Mouse (Mus musculus) CH12.LX (cell line): ENCODE measurements around the gene Bach2.

Source experiments
- CTCF ChIP-seq, 2 experiments: IDR thresholded peaks in 1 of 2; conservative IDR thresholded peaks in 1 of 2; 2 replicates each; pipeline ENCODE4 v1.5.1; 2011 to 2012; ENCODE audit warnings: low read depth in 2 of 2, low read length in 2 of 2, improper control_type of control experiment in 1 of 2, inconsistent platforms in 1 of 2, mild to moderate bottlenecking in 1 of 2, moderate library complexity in 1 of 2
- EP300 ChIP-seq: IDR thresholded peaks from 2 replicates; pipeline ENCODE4 v1.6.1; 2011; ENCODE audit warnings: low read length, improper control_type of control experiment
- GABPA ChIP-seq: IDR thresholded peaks from 2 replicates; pipeline ENCODE4 v1.6.1; 2012; ENCODE audit warnings: low read depth, low read length, improper control_type of control experiment, inconsistent platforms; ENCODE audit not compliant: insufficient replicate concordance
- IRF4 ChIP-seq: IDR thresholded peaks from 2 replicates; pipeline ENCODE4 v1.6.1; 2014; ENCODE audit warnings: low read depth, mild to moderate bottlenecking, inconsistent platforms, low read length, improper control_type of control experiment
- MAZ ChIP-seq: IDR thresholded peaks from 2 replicates; pipeline ENCODE4 v1.6.1; 2012; ENCODE audit warnings: low read depth, mild to moderate bottlenecking, inconsistent platforms, low read length, improper control_type of control experiment, moderate library complexity
- POLR2A ChIP-seq: IDR thresholded peaks from 2 replicates; pipeline ENCODE4 v1.6.1; 2011; ENCODE audit warnings: low read depth, mild to moderate bottlenecking, improper control_type of control experiment, low read length
- RAD21 ChIP-seq: IDR thresholded peaks from 2 replicates; pipeline ENCODE4 v1.6.1; 2011; ENCODE audit warnings: low read depth, mild to moderate bottlenecking, low read length, improper control_type of control experiment, moderate library complexity

DNA sequence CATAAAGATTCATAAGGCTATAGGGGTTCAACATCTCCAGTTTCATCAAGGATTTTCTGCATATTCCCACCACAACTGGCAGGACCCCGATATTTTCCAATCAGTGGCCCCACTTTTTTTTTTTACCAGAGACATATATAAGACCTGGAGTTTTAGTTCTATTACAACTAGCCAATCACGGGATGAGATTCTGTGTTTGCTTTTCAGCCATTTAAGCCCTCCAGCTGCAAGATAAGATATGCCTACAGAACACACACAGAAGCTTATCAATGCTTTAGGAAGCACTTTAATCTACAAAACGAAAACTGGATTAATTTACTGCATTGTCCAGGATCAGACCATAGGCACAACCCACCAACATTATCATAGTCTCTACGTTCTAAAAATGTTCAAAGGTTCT, 33.8 kb upstream of the Bach2 start:
- no peak for TF ChIP-seq EP300
- TF ChIP-seq GABPA: no peak
- no peak for TF ChIP-seq IRF4
- no peak for TF ChIP-seq POLR2A
- no peak for TF ChIP-seq CTCF (conservative IDR thresholded peaks at IDR 0.05 in 1 of 2, IDR thresholded peaks at IDR 0.05 in 1 of 2; ENCODE audit: low read depth in 2 of 2, low read length in 2 of 2)
- TF ChIP-seq MAZ: no peak
- no peak for TF ChIP-seq RAD21
